Comparison of ENCODE assay signal across 22 mouse cellular contexts in the genomic region with DNA sequence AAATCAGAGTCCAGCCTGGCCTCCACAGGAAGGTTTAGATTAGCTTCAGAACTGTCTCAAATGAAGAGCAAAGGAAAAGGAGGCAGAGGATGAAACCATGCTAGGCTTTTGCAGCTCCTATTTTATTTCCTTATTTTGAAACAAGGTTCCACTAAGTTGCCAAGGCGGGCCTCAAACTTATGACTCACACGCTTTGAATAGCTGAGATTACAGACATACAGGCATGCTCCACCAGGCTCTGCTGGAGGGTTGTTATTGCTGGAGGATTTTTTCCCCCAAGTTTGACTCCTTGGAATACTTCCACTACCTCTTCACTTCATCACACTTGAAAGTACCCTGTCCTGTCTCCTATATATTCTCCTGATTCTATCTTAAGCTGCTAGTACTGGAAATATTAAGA. TPM values are rescaled to one million over a fixed set of nuclear protein-coding genes. Genes with fewer than 3 reads are reported as not detected.
DNase-seq lines count a peak whose midpoint lies in the region; ATAC-seq and TF ChIP-seq lines count a peak whose summit lies in the region.
"Had no signal": no experiment of that assay in that cellular context is flagged by ENCODE, and none has a peak within 500 bp of the region (broad histone marks: within the 10 kb centered on the region; RNA-seq: fewer than 3 reads in every experiment).

No protein-coding gene starts in this region.

- intact Hi-C loops in heart, adult 2 months (cut with DNase I) = no loop called here

- H3K36me3 ChIP-seq in heart, adult 2 months (ENCODE audit: control insufficient read depth, insufficient read depth, low read length) = no peaks in the 10 kb centered on the region
- H3K36me3 ChIP-seq: embryonic facial prominence, embryonic 10.5 days; embryonic facial prominence, embryonic 12.5 days; forebrain, embryonic 10.5 days; forebrain, embryonic 12.5 days had no signal

- no peak for TF ChIP-seq POLR2A in heart, adult 2 months (IDR thresholded peaks at IDR 0.05; ENCODE audit: insufficient read depth, low read depth, low read length)

- peak; percentile 66 for ATAC-seq in Patski
- no peak for ATAC-seq in erythroid progenitor cell, adult 5-6 weeks (replicated peaks; ENCODE audit: low FRiP score, poor library complexity, severe bottlenecking)
- ATAC-seq: forebrain, embryonic 14.5 days; forebrain, embryonic 16.5 days had no signal

- in situ Hi-C loops in Patski (cut with MboI; ENCODE audit: low pct_unique_long_range_greater_than_20kb) = no loop called here

- H3K9ac ChIP-seq in heart, adult 2 months (ENCODE audit: low read depth, low read length) = no peak overlapping the region
- H3K9ac ChIP-seq: embryonic facial prominence, embryonic 12.5 days; forebrain, embryonic 12.5 days had no signal

- peak; percentile 48 for DNase-seq in heart, adult 11 months
- no peak for DNase-seq in heart, adult 2 months
- DNase-seq in Patski (ENCODE audit: low read depth, low spot score) = peak; percentile 75
- DNase-seq in fibroblast of lung, adult 2 months (ENCODE audit: low read depth) = peak; percentile 51
- no peak for DNase-seq in urinary bladder, adult 2 months (ENCODE audit: low spot score)
- DNase-seq: adrenal gland, adult 2 months; adrenal gland, postnatal 10 days; adrenal gland, postnatal 25 days; cerebellum, adult 11 months; cerebellum, adult 2 months; cerebellum, adult 9-10 months; cerebellum, postnatal 10 days; cerebellum, postnatal 25 days had no signal

- no peaks in the 10 kb centered on the region for H3K27me3 ChIP-seq in heart, adult 2 months (ENCODE audit: control insufficient read depth, insufficient read depth, low read length)
- H3K27me3 ChIP-seq in Patski = no peaks in the 10 kb centered on the region
- H3K27me3 ChIP-seq: embryonic facial prominence, embryonic 12.5 days; forebrain, embryonic 12.5 days had no signal

- TF ChIP-seq CTCF in heart, adult 2 months (IDR thresholded peaks at IDR 0.05) = no peak
- peak; percentile 14 for TF ChIP-seq CTCF in Patski (IDR thresholded peaks at IDR 0.05)

- H3K4me3 ChIP-seq in heart, adult 2 months = no peak overlapping the region
- H3K4me3 ChIP-seq: embryonic facial prominence, embryonic 10.5 days; embryonic facial prominence, embryonic 12.5 days; erythroblast, embryonic 14.5 days; forebrain, embryonic 10.5 days; forebrain, embryonic 12.5 days had no signal

- CTCF ChIA-PET in Patski (lab: Charles Lee) = interaction anchor here (0.9 to 2.5 kb wide), 8 partner anchors 8 to 237 kb away, joined by 3 to 12 read pairs (median 4); a partner anchor contains a TSS

- H3K27ac ChIP-seq in heart, adult 2 months = no peak overlapping the region
- H3K27ac ChIP-seq: embryonic facial prominence, embryonic 10.5 days; embryonic facial prominence, embryonic 12.5 days; forebrain, embryonic 10.5 days; forebrain, embryonic 12.5 days had no signal

- no peaks in the 10 kb centered on the region for H3K4me1 ChIP-seq in heart, adult 2 months (ENCODE audit: control insufficient read depth, insufficient read depth, low read length)
- H3K4me1 ChIP-seq: embryonic facial prominence, embryonic 10.5 days; embryonic facial prominence, embryonic 12.5 days; forebrain, embryonic 10.5 days; forebrain, embryonic 12.5 days had no signal

- TF ChIP-seq EP300 in heart, adult 2 months (IDR thresholded peaks at IDR 0.05; ENCODE audit: insufficient read depth, low read depth, low read length) = no peak

- POLR2A ChIA-PET in Patski (lab: Charles Lee) = no interaction called here

- 57% methylated on average over 2 of the region's 2 CpGs for WGBS in heart, adult 2 months

- H3K79me2 ChIP-seq in heart, adult 2 months (replicated peaks; ENCODE audit: control insufficient read depth, insufficient read depth, low read length) = no peaks in the 10 kb centered on the region

RNA-seq across cellular contexts. Expression of a gene that starts 59.8 kb away (rescaled TPM):
- 1 to 10 TPM; 2.8 to 3.0 TPM for total RNA-seq in heart, adult 2 months (2021)
- polyA plus RNA-seq in heart, adult 2 months (2012; rRNA removed) = 1.5 and 1.8 TPM in 2 replicates
- polyA plus RNA-seq in Patski (2021) = 34.7 TPM
- total RNA-seq in erythroid progenitor cell, adult 5-6 weeks (2015; ENCODE audit: low replicate concordance) = 0.84 and 1.8 TPM in 2 replicates
- 0.15 and 0.64 TPM in 2 replicates for total RNA-seq in erythroid progenitor cell, adult 5-6 weeks (2017; ENCODE audit: low replicate concordance)
- 13.4 and 16.4 TPM in 2 replicates for polyA plus RNA-seq in urinary bladder, adult 2 months (2012; rRNA removed)
- total RNA-seq: MEL had no signal
- polyA plus RNA-seq: erythroblast, embryonic 14.5 days had no signal

Comparison
In these comparisons a context has a peak if more than half of its experiments do, and no peak if none do; other contexts are left out.
1. DNase-seq: peak in heart, adult 11 months (single experiment), Patski (single experiment) and fibroblast of lung, adult 2 months (single experiment); none in heart, adult 2 months (0 of 2) and urinary bladder, adult 2 months (single experiment).